Mouse (Mus musculus): ENCODE measurements at regions not wholly inside any gene's neighbourhood (a gene's known extent, or its start where the extent isn't known, plus 50 kb on each side); places are given as distances from the start of the nearest gene placed in this dataset.
"Not testable (repeated sequence)": the region's sequence is repeated elsewhere in the genome, so short reads cannot be mapped to it uniquely, and the experiment has no call there.

- DNase-seq (ENCODE audit: low read depth): no peak
Observed at GRCm38 (mm10) chr6:107010785-107011184, 210.9 kb upstream of the Crbn start.

DNA sequence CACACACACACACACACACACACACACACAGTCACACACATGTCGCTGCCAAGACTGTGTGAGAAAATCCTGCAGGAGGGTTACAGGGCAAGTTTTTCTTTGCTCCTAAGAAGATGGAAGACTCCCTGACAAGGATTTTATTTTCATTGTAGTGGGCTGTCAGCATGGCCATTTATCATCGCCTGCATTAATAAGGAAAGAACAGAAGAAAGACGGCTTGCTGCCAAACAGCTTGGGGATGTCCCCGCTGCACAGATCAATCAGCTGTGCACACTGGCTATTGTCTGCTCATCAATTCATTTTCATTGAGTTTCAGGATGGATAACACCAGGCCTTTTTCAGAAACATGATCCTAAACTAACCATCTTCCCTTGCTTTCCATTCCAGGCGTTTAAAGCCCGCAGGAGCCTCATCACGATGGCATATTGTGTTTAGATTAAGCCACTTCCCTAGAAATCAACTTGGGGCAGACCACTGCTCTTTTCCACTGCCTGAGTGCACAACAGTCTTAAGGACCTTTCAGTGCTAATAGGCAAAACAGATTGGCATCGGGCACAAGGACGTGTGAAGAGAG is 213.1 kb upstream of the Crbn start:
- DNase-seq (ENCODE audit: low read depth): no peak

DNA sequence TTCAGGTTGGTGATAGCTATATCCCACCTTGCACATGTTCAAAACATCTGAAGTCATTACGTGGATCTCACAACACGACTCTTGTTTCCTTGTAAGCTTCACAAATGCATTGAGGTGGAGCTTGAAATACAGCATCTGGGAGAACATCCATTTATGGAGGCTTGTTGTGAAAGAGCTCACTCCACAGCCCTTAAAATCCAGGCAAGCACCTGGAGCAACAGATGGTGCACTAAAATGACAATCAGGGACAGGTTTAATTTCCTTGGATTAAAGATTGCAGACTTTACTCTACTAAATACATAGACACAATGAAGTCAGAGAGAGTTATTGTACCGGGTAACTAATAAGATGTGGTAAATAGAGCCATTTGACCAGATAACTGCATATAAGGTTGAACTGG is 219.2 kb upstream of the Crbn start:
- DNase-seq (ENCODE audit: low read depth): no peak

DNA sequence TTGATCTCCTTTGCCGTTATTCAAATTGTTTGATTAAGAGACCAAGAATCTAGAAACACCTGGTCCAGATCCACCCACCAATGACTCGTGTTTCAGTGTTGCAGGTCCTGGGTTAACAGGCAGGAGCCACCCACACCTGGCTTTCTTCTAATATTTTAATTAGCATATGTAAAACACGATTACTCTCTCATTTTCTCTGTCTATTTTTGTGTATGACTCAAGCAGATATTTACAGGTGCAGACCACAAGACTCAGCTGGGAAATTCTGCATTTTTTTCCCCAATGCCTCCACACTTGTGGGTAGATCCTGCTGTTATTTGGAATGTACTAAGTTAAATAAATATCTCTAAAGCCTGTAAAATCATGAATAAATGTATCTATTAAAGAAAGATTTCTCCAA is 245.3 kb upstream of the Crbn start:
- no peak for DNase-seq (ENCODE audit: low read depth)

- no peak for DNase-seq (ENCODE audit: low read depth)
Observed at GRCm38 (mm10) chr6:107051604-107052003, 251.7 kb upstream of the Crbn start.

DNA sequence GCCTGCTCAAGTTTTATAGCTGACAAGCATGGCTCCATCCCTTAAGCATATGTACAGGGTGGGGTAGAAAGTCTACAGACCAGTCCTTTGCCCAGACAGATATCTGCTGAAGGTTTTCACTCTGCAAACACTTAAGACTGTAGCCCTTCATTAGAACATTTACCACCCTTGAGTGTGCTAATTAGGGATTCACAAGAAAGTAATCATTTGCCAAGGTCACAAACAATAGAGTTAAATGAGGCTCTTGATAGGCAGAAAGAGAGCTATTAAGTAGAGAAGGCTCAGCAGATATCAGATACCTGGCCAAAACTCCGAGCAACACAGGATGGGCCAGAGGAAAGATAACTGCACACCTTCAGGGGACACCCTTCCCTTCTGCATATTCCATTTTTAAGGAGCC is 252.3 kb upstream of the Crbn start:
- no peak for DNase-seq (ENCODE audit: low read depth)

DNA sequence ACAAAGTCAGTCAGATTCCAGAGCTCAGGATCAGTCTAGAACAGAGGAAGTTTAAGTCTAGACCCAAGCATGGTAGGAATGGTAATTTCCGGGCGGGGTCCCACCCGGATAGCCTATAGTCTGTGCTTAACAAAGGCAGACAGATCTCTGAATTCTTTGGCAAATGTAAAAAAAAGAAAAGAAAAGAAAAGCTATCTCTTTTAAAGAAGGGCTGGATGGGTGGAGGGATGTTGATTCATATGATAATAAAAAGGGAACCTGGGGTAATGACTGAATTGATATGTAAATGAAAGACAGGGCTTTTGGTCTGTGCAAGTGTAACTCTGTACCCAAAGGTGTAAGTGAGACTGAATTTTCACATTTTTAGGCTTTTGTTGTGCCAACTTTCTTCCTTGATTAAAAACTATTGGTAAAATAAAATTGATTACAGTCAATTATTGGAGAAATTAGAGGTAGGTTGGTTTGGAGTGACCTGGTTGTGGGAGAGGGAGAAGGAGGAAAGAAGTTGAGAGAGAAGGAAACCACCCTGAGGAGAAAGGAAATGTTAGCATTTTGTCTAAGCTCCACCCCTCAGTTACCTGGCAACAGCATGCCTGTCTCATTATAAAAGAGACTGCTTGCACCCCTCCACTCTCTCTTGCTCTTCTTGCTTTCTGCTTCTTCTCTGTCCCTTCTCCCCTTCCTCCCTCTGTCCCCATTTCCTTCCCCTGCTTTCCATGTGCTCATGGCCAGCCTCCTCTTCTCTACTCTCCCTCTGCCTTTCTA is 259.3 kb upstream of the Crbn start:
- DNase-seq (ENCODE audit: low read depth): no peak

DNA sequence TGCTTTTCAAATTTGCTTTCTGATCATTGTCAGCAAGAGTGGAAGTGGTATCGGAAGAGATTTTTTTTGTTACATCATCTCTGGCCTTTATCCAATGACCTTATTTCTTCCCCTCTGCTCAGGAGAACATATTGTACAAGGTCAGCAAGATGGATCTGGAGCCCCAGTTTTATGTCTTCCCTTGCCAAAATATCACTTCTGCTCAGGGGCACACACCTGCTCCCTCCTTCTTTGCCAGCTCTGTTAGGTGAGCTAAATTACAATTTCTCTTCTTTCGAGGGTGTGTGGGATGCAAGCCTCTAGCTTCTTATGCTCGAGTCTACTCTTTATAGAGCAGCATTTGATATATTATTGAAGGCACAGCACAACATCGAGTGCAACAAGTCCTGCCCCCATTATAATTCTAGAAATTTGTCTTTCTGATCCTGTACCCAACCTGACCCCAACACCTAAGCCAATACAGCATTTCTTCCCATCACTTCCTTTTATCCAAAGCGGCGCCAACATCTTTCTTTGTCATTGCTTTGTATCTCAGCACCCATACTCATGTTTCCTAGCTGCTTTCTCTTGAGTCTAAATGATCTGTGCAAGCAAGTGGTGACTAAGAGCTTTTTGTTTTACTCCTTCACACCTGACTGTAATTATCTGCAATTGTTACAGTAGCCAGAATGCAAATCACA is 263.1 kb upstream of the Crbn start:
- no peak for DNase-seq (ENCODE audit: low read depth)

DNA sequence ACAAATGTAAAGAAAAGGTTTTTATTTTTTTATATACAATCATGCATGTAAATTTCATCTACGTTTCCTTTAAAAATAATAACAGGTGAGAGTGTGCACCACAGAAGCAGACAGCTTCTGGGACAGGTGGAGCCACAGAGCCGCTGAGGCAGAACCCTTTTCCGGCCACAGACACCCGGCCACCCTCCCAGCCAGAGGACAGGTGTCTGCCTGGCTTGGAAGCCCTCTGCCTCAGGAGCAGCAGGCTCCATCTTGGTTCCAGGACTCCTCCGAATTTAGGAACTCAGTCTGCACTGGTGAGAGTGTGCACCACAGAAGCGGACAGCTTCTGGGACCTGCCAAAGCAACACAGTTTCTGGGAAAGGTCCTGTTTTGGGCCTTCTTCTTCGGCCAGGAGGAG is 270.6 kb upstream of the Crbn start:
- DNase-seq (ENCODE audit: low read depth): no peak

DNA sequence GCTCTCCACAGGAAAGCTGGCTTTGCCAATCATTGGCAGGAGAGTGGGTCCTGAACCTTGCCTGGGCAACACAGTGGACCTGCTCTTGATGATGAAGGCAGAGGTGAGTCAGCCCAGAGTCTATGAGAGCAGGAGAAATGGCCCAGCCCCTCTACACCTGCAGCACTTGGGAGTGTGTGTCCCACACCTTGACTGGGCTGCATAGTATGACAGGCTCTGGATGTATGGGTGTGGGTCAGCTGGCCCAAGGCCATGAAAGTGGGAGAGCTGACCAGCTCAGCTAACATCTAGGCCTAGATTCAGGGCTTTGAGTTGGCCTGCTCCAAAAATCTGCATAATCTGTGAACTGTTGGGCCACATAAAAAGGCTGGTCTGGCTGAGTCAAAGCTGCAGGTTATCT is 292.7 kb upstream of the Crbn start:
- DNase-seq (ENCODE audit: low read depth): no peak

GRCm38 (mm10) chr6:107128716-107129115 is 328.8 kb upstream of the Crbn start:
- no peak for DNase-seq (ENCODE audit: low read depth)

DNA sequence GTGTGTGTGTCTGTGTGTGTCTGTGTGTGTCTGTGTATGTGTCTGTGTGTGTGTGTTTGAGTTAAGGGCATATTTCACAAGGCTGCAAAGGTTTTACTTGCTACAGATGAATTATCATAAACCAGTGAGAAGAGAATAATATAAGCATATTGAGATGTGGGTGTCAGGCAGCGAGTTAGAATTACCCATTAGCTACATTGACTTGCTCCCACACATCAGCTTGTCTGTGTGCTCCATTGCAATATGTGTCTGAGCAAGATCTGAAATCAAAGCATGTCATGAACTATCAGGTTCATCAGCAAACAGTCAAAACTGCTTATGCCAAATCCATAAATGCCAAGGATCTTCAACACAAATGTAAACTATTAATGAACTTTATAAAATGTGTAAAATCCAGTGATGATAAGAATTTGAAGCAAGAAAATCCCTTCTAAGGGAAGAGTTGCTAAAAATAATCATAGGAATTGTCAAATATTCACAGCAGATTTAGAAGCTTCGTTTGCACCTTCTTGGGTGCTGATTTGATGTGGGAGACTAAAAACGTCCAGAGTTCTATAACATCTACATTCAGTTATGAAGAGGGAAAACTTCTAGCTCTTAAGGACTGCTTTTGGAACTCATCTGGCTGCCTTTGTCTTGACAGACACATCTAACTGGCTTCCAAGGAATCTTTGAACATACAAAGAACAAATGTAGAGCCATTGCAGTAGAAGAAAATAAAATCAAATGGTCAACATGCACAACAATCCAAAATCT is 361.7 kb upstream of the Lrrn1 start:
- DNase-seq (ENCODE audit: low read depth): no peak

DNA sequence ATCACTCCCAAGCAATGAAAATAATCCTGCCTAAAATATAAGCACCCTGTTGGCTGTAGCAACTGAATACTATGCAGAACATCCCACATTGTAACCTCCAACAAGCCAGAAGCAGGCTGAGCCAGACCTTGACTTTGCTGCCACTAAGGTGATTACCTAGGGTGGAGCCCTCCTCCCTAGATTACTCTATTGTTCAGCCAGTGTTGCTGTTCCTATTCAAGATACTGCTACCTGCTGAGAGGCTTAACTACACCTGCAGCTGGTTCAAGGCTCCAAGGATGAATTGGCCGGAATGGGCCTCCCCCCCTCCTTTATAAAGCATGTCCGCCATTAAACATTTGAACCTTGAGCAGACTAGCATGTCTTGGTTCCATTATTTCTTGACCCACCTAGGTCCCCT is 311.3 kb upstream of the Lrrn1 start:
- DNase-seq (ENCODE audit: low read depth): no peak

DNA sequence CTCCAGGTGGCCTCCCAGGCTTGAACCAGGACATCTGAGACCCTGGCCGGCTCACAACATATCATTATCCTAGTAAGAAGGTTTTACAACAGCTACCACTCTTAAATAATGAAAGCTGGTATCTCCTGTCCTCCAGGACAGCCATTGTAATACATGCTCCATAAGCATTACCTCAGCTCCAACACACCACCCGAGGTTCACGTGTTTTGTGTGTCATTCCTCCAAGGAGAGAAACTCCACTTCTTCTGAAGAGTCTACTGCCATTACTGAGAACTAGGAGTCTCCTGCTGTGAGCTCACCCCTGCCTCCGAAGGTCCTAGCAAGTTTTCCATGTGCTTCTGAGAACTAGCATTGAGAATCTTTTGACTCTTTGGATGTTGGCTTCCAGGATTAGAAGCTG is 310.8 kb upstream of the Lrrn1 start:
- DNase-seq (ENCODE audit: low read depth): no peak

DNA sequence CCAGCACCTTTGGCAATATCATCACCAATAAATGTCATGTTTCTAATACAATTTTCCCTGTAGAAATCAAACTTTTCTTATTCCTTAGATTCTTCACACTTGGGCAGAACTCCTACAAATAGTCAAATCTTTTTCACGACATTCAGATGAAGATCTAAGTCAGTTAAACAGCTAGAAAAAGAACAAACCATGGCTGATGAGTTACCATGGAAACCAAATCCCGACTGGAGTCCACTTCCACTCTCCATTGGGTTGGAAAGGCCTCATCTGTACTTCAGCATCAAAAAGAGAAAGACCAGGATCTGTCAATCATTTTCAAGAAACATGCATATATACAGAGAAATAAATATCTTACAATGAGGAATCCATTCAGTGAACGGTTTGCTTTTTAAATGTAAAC is 307.0 kb upstream of the Lrrn1 start:
- no peak for DNase-seq (ENCODE audit: low read depth)

DNA sequence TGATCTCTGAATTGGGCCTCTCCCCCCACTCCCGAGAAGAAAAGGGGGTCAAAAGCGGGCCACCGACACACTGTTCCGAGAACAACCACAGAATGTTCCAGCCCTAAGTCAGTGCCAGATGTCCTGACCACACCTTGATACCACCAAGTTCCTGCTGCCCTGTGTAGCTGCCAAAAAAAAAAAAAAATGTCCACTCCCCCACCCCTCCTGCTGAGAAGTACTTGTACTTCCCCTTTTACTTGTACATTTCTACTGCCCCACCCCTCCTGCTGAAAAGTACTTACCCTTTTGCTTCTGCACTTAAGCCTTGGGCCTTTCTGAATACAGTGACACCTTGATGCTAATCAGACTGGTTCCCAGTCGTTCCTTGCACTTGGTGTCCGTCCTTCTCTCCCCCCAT is 299.7 kb upstream of the Lrrn1 start:
- not testable (repeated sequence) for DNase-seq (ENCODE audit: low read depth)

- DNase-seq (ENCODE audit: low read depth): no peak
Observed at GRCm38 (mm10) chr6:107237692-107238091, 291.9 kb upstream of the Lrrn1 start.

DNA sequence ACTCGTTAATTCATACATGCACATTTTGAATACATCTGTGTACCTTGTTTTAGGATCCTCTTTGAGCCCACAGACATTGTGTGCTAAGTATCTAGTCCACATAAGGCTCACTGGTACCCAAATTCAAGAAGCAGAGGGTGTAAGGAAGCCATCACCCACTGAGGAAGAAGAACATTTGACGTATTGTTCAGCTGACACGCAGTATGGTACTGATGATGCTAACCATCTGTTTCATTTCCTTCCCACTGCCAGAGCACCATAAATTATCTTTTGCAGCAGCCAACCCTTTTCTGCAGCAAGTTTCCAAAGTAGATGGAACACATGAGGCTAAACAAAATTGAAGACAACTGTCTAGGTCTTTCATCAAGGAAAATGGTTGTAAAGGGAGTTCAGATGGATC is 285.6 kb upstream of the Lrrn1 start:
- no peak for DNase-seq (ENCODE audit: low read depth)

DNA sequence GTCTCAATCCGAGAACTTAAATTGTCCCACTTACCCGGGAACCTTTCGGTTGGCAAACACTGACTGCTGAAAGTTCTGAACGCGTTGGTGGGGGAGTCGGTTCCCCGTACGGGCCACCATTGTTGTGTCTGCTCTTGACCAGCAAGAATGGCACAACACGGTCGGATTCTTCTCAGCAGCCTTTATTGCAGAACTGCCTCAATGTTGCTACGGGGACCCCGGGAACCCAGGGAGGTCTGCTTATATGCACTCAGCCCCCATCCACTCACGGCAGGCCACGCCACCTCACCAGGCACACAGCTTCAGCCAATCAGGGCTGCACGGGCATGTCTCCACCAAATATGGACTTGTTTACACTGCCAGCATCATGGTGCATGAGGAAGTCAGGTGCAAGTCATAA is 249.2 kb upstream of the Lrrn1 start:
- no peak for DNase-seq (ENCODE audit: low read depth)

DNA sequence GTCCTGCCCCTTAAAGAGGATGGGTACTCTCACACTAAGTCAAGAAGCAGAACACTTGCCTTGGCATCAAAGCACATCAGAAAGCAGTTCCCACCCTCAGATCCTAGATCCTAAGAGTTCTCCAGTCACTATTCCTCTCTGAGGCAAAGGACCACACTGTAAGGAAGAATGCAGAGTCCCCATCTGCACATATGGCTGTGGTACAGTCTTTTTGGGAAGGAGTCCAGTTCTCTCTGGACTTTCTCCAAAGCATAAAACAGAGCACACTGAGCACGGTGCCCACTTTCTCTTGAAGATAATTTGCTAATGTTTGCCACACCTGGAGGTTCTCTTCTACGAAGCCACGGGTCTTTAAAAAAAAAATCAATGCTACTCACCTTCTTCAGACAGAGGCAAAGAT is 238.7 kb upstream of the Lrrn1 start:
- no peak for DNase-seq (ENCODE audit: low read depth)

- DNase-seq (ENCODE audit: low read depth): no peak
Observed at GRCm38 (mm10) chr6:107303676-107304369, 225.7 kb upstream of the Lrrn1 start.

DNA sequence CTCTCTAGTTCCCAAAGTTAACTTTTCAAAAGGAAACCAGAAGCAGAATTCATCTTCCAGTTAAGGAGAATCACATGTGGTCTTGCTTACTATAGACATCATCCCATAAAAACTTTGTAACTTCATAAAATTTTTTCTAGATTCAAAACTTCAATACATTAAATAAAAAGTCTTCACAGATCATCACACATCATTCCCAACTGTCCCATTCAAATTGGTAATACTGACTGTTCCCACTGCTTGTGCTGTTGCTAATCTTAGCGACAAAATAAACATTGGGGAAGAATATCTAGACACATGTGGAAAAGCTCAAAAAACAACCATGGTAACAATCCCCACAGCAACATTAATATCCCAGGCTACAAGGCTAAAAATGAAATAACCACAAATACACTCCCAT is 210.0 kb upstream of the Lrrn1 start:
- DNase-seq (ENCODE audit: low read depth): no peak
